Mouse (Mus musculus): ENCODE data around the gene Fkbp6. TPM values are rescaled to one million over a fixed set of nuclear protein-coding genes. Genes with fewer than 3 reads are reported as not detected.

Fkbp6 gene
- polyA plus RNA-seq, 1 experiment: not detected

DNA sequence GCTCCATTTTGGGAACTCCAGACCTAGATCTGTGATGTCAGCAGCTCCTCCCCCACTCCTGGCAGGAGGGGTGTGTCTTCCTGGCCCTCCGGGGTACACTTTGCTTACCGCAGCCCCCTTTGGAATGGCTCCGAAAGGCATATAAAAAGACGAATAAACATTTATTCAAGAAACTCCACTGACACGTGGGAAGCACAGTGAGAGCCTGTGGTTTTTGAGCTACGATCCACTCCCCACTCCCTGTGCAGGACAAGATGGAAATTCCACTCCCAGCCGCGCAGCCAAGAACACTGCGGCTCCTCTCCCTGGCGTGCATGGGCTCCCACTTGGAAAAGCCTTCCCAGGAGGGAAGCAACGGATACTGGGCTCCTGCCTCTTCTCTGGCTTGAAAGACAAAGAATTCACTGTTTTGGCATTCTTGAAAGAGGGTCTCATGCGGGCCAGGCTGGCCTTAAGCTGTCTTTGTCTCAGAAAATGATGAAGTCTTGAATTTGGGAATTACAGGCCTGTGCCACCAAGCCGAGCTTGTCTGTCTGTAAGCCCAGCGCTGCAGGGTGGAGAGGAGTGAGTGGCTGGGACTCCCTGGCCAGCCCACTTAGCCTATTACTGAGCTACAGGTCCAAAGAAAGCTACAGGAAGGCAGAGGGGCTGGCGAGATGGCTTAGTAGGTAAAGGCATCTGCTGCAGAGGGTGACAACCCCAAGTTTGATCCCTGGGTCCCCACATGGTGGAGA is 75.0 kb downstream of the Fkbp6 start:
- no peak for DNase-seq (ENCODE audit: low read depth)

DNA sequence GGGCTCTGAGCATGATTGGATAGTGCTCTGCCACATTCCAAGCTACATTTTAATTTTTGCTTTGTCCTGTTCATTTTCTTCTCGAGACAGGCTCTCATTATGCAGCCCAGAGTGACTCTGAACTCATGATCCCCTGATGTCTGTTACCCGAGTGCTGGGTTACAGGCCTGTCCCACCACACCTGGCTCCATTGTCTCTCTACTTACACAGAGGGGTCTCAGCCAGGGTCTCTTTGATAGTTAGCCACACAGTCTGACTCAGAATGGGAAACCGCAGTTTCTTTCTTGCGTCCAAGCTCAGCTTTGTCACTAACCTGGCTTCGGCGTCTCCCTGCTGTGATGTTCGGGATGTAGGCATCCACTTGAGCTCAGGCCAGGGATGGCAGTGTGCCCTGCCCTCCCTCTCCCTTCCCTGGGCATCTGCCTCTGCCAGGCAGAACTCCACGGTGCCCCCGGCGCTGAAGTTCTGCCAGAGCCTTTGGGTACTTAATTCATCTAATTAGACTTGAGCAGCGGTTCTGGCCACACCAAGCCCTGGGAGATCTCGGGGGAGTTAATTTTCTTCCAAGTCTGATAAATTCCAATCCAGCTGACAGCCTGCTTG is 78.2 kb downstream of the Fkbp6 start:
- DNase-seq (ENCODE audit: low read depth): no peak

DNA sequence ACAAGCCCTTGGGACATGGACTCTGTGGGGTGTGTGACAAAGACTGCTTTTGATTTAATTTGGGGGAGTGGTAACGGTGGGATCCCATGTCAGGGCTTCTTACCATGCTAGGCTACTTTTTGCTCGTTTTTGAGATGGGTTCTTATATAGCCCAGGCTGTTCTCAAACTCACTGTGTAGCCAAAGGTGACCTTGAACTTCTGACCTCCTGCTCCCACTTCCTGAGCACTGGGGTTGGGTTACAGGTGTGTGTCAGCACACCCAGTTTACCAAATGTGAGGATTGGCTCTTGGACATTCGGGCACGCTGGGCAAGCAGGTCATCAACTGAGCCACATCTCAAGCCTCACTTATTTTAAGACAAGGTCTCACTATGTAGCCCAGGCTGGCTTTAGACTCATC is 79.5 kb downstream of the Fkbp6 start:
- no peak for DNase-seq (ENCODE audit: low read depth)

DNA sequence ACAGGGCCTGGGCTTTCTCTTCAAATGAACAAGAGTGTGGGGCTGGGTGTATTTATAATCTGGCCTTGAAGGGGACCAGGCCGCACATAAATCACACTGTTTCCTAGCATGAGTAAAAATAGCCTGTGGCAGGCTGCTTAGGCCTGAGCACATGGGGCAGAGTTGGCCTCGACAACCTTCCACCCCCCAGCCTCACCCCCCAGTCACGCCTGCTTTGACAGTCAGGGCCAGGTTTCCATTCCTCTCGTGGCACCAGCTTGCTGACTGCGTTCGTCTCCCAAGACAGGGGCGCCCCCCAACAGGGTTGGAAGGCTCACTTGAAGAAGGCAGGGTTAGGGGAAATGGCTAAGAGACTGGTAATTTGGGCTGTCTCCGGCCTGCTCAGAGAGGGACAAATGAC is 80.4 kb downstream of the Fkbp6 start:
- DNase-seq (ENCODE audit: low read depth): no peak

DNA sequence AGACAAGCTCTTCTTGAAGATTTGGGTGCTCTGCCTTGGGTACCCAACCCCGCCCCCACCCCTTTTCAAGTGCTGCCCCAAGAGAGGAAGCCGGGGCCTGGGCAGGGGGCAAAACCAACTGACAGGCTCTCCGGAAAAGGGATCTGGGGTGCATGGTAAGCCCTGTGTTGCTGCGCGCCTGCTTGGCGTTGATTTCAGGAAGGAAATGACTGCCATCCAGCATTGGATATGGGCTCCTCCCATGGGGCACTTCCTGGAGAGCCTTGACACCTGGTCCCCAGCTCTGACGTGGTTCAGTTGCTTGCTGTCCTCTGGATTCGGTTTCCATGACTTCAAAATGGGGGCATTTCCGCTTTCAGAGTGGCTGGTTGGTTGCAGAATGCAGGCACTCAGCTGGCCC is 85.3 kb downstream of the Fkbp6 start:
- no peak for DNase-seq (ENCODE audit: low read depth)

DNA sequence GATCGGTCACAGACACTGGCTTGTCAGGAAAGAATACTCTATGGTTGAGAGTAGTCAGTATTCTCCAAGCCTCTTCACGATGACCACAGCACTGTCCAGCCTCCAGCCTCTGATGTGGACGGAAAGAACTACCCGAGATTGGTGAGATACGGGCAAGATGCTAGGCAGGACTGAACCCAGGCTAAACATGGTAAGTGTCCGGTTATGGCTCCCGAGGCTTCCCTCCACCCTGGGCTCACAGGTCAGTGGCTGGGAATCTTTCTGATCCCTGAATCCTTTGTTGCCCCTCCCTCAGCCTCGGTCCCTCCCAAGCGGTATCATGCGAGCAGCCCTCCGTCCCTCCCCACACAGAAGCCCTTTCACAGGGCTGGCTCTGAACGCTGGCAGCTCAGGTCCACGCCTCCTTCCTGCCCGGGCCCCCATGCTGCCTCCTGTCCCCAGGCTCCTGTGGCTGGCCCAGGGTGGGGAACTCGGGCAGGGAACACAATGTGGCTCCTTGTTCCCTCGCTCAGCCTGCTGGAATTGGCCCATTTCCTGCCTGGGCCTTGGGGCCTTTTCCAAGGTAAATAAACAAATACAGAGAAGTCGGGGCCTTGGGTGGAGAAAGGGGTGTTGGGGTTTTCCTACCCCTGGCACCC is 85.9 kb downstream of the Fkbp6 start:
- DNase-seq (ENCODE audit: low read depth): no peak

DNA sequence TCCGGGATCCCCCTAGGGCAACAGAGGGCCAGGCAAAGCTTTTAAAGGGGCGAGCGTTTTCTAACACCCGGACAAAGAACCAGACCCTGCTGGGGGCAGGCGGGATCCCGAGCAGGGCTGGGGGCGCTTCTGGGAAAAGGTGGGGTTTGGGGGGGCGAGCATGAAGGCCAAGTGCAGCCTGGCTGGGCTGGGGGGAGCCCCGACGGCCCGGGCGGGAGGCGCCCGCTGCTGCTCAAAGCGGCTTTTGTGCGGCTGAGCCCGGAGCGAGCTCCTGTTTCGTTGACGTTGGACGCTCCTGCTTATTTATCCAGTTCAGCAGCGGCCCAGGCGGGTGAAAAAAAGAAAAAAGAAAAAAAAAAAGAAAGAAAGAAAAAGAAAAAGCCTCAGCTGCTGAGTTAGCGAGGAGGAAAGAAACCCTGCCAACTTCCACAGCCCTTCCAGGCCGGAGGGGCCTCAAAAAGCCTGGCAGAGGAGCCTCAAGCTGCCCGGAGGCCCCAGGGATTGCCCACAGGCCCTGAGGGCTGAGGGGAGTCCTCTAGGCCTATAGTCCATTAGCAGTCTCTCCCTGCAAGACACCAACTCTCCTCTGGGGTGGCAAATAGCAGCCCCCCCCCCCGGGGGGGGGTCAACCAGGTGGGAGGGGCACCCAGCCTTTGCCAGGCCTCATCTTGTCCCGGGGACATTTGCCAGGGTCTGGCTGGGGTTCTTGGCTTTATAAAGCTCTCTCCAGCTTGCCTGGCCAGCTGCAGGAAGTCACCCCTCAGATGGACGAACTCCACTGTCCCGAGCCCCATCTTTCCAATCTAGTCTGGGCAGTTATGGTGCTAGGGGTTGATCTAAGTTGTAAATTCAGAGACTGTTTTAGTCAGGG is 91.3 kb downstream of the Fkbp6 start:
- DNase-seq (ENCODE audit: low read depth): no peak

DNA sequence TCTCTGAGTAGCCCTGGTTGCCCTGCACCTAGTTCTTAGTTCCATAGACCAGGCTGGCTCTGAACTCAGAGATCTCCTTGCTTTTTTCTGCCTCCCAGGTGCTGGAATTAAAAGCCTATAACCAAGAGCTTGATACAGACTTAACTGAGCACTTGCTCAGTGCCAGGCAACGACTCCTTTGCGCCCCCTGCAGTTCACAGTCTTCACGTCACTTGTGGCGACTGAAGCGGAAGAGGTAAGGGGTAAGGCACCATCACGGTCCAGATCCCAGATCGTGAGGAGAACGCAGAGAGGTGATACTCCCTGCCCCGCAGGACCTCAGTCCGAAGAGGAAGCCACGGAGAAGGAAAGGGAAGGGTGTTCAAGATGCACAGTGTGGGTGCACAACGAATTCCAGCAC is 92.3 kb downstream of the Fkbp6 start:
- no peak for DNase-seq (ENCODE audit: low read depth)

DNA sequence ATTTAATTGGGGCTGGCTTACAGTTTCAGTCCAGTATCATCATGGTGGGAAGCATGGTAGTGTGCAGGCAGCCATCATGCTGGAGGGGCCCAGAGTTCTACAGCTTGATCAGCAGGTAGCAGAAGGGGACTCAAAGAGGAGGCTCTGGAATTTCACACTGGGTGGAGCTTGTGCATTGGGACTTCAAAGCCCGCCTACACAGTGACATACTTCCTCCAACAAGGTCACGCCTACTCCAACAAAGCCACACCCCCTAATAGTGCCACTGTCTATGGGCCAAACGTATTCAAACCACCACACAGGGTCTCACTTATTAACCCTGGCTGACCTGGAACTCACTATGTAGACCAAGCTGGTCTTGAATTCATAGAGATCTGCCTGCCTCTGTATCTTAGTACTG is 93.7 kb downstream of the Fkbp6 start:
- DNase-seq (ENCODE audit: low read depth): no peak

DNA sequence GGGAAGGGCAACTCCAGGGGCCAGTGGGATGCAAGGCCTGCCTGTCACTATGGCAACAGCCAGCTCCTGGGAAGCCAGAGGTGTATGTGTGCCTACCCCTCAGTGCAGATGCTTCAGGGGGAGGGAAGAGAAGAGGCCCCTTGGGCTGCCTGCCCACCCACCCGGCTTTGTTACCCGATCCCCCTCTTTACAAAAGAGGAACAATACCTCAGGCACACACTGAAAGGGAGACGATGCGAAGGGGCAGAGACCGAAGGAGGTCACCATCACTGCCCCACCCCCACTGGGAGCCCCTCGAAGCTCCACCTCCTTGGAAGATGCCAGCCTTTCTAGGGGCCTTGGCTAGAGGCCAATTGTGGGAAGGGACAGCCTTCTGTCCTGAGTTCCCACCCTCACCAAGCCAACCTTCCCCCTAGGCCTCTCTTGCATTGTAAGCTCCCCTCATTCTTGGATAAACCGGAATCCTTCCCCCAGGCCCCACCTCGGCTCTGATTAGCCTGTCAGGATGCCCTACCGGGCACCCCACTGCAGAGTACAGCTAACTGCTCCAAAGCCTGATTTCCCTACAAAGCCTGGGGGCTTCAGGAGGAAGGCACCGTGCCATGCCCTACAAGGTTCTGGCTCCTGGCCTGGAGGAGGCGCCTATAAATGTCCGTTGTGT is 96.0 kb downstream of the Fkbp6 start:
- DNase-seq (ENCODE audit: low read depth): no peak

DNA sequence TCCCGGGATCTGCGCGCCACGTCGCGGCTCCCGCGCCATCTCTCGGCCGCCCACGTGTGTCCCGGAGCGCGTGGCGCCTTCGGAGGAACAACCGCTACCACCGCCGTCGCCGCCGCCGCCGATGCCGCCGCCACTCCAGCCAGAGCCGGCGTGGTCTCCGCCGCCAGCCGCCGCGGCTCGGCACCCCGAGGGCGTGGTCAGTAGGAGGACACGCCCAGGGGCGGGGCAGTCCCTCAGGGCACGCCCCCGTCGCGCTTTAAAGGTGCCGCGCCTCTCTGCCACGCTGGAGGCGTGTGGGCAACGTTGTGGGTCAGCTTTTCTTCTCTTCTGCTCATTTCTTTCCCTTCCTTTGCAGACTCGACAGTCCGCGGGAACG is 98.8 kb downstream of the Fkbp6 start, which contains the start of gene Fzd9:
Fzd9 (minus strand) TSS at position 152 of the 376 bp plus-strand sequence.
- no peak for DNase-seq (ENCODE audit: low read depth)

DNA sequence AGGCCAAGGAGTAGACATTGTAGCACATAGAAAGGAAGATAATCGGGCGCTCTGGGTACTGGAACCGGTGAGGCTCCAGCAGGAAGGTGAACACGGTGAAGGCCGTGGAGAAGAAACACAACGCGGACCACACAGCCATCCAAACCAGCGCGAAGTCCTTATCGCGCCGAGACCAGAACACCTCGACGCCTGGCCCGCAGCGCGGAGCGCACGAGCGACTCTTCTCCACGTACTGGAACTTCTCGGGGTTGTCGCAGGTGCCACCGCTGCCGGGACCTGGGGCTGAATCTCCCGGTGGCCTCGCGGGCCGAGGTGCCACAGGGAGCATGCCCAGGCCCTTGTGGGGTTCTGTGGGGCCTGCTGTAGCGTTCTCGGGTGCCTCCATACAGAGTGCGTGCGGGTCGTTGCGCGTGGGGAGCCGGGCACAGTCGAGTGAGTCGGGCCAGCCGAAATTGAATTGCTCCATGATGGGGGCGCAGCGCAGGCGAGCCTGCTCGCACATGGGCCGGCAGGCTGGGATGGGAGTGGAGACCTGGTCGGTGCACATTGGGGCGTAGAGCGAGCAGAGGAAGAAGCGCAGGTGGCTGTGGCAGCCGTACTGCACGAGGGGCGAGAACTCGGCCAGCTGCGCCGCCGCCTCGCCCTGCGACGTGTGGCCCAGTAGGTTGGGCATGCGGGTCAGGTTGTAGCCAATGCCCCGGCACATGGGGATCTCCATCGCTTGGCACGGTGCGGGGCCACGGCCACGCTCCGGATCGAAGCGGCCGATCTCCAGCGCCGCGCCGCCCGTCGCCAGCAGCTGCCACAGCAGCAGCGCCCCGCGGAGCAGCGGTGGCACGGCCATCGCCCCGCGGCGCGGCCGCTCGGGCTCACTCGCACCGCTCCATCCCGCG is 99.4 kb downstream of the Fkbp6 start:
- no peak for DNase-seq (ENCODE audit: low read depth)

DNA sequence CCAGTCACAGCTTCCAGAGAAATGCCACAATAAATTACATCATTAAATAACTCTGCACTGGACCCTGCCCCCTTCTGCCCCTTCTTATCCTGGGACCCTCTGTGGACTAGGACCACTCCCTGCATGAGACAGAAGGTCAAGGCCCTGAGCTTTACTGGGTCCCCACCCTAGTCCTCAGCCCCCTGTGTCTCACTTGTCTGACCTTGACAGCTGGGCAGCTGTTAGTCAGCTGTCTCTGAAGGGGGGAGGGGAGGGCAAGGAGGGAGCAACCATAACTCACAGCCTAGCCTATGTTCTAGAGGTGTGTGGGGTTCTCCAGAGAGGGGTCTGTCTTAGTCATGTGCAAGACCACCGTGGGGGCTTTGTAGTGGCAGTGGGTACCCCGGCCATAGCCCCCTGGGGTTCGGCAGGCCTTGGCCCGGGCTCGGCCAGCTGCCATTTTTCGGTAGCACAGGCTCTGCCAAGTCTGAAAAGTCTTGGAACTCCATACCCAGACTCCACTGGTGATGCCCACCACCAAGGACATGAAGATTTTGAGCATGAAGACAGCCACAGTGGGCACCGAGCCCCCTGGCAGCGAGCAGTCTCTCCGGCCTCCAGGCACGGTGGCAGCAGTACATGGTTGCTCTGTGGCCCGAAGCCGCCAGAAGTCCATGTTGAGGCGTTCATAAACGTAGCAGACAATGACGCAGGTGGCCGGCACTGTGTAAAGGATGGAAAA is 100.7 kb downstream of the Fkbp6 start:
- no peak for DNase-seq (ENCODE audit: low read depth)

DNA sequence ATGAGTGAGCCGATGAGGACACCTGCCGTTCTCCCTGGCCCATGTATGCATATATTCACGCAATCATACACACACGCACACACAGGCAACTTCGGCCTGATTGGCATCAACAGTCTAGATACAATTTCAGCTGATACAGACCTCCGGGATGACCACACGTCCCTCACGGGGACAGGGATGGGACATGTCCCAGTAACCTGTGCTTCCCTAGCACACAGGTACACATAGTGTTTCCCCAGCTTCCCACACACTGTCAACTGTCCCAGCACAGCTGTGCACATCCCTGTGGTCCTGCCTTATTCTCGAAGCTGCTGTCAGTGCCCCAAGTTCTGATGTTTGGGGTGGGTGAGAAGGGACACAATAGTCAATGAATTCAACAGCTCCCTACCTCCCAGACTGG is 102.5 kb downstream of the Fkbp6 start:
- no peak for DNase-seq (ENCODE audit: low read depth)

DNA sequence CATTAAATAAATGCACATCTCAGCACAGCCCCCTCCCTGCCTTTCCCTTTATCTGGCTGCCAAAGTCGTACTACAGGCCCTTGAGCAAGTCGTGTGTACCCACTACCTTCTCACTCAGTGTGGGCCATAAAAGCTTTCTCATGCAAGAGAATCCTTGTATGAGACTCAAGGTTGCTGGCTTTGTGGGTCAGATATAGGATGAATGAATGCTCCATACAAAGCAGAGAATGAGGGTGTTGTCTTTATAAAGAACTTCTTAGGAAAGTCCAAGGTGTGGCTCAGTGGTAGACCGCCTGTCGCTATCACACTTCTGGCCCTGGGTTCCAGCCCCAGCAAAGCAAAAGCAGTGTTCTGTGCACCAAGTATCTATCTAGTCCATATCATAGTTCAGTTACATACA is 103.3 kb downstream of the Fkbp6 start:
- no peak for DNase-seq (ENCODE audit: low read depth)

DNA sequence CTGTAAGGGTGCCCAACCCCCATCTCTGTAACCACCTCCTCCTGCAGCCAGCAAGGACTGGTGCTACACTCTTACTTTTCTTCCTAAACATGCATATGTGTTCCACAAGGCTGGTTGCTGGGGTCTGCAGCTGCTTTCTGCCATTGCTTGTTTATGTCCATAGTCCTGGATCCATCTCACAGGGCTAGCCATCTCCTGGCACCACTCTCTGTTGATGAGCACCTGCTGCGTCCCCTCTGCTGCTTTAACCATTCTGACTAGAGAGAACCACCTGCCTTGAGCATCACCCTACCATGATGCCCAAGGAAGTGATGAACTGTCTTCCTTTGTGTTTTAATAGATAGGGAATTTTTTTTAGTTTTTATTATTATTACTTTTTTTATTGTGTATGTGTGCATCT is 106.7 kb downstream of the Fkbp6 start:
- no peak for DNase-seq (ENCODE audit: low read depth)

DNA sequence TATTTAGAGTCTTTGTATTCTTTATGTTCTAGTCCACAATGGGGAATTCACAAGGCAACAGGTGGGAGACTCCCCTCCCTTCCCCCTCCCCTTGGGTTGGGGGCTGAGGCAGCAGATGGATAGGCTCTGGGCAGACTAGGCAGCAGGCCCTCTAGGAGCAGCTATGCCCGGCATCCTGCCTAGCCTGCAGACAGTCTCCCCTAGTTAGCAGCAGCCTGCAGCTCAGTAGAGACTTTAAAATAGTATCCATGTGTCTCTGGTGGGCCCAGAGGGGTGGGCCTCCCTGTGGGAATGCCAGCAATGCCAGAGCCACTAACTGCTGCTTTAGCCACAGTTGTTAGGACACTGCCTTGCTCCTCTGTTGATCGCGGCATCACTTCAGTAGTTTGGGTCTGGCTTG is 107.2 kb downstream of the Fkbp6 start:
- no peak for DNase-seq (ENCODE audit: low read depth)

DNA sequence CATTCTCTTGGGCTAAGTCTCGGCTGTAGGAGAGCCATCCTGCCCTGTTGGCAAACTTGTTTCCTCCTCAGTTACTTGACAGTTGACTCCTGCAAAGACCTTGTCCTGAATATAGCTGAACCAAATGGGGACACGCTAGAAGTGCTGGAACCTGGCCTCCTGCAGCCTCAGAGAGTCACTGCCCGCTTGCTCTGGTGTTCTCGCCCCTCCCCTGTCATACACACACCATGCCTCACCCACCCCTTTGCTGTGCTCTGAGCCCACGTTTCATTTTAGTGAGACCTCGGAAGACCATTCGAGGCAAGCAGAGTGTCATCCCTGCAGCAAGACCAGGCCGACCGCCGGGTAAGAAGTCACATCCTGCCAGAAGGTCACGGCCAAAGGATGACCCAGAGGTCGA is 107.7 kb downstream of the Fkbp6 start:
- DNase-seq (ENCODE audit: low read depth): no peak

Data from gonadal fat pad, adult 2 months (tissue).